Mouse (Mus musculus) c-Kit-negative CD71-positive TER-119-positive erythroid progenitor cells, embryonic 14.5 days (primary cell): ENCODE results near the gene Hoxa5.

Source experiments
- DNase-seq: peaks from one replicate; pipeline ENCODE4 v3.0.0-alpha.2; 2013; ENCODE audit warnings: low read depth, low spot score

Hoxa5 gene

DNA sequence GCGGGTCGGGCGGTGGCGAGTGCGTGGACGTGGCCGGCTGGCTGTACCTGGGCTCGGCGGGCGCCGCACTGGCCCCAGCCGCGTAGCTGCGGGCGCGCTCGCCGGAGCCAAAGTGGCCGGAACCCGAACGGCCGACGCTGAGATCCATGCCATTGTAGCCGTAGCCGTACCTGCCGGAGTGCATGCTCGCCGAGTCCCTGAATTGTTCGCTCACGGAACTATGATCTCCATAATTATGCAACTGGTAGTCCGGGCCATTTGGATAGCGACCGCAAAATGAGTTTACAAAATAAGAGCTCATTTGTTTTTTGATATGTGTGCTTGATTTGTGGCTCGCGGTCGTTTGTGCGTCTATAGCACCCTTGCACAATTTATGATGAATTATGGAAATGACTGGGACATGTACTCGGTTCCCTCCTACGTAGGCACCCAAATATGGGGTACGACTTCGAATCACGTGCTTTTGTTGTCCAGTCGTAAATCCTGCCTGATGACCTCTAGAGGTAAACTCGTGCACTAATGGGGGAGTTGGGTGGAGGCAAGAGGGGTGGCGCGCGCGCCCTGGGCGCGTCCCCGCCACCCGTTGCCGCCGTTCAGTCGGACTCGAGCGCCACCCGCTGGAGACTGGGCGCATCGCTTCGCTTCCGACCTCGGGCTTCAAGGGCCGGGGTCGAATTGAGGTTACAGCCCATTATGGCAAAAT is at the start of gene Hoxa5:
TSS of gene Hoxa5 (minus strand) at position 538 of the 703 bp plus-strand sequence.
- no peak for DNase-seq

GRCm38 (mm10) chr6:52253511-52254500 is 49.4 kb upstream of the Hoxa5 start:
- no peak for DNase-seq

GRCm38 (mm10) chr6:52252775-52253376 is 48.5 kb upstream of the Hoxa5 start:
- DNase-seq, result no peak

GRCm38 (mm10) chr6:52252016-52252774 is 47.8 kb upstream of the Hoxa5 start:
- DNase-seq, result no peak

GRCm38 (mm10) chr6:52251177-52251879 is 46.9 kb upstream of the Hoxa5 start:
- DNase-seq, result no peak

DNA sequence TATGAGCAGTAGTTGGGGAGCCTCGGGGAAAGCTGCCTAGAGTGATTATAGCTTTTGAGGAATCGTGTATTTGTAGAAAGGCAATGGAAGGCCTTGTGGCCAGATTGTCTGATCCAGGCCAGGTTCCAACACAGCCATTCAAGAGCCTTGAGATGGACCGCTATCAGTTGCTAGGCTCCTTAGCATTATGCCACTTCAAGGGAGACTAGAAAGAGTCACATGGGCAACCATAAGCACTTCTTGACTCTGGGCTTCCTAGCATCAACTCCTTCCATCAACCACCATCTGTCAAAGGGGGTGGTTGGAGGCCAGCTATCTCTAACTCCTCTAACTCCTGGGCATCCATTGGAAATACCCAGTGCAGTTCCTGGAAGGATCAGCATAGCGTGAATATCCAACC is 45.4 kb upstream of the Hoxa5 start:
- no peak for DNase-seq

GRCm38 (mm10) chr6:52249415-52249738 is 45.0 kb upstream of the Hoxa5 start:
- no peak for DNase-seq

- no peak for DNase-seq
Observed at GRCm38 (mm10) chr6:52248638-52249414, 44.4 kb upstream of the Hoxa5 start.

DNA sequence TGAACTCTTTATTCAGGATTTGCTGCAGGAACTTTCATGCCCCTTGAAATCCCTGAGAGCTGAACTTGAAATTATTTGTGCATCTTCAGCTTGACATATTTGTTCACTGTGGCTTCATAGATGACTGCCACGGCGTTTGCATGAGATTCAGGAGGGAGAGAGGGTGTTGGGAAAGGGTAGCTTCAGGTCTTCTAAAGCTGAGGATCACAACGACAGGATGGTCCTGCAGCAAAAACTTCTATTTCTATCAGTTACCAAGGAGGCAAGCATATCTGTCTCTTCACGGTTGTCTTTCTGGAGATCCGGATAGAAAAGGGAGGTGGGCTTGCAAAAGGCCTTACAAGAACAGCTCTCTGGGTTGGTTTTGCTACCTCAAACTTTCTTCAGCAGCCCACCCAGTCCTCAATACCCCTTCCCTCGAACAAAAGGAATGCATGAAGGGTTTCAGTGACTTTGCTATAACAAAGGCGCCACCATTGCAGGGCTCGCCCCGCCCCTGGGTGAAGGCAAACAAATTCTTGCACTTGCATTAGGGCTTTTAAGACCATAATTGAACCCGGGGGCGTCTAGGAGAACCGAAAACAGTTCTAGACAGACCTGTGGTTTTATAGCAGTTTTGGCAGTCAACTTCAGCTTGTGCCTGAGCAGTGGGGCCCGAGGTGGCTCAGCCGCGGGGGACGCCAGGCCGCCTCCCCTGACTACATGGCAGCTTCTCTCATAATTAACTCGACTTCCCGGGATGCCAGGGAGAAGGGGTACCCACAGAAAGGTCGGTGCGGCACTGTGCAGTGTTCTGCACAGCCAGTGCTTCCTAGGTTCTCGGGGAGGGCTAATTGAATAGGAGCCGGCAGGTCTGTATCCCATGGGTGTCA is 43.6 kb upstream of the Hoxa5 start:
- no peak for DNase-seq

DNA sequence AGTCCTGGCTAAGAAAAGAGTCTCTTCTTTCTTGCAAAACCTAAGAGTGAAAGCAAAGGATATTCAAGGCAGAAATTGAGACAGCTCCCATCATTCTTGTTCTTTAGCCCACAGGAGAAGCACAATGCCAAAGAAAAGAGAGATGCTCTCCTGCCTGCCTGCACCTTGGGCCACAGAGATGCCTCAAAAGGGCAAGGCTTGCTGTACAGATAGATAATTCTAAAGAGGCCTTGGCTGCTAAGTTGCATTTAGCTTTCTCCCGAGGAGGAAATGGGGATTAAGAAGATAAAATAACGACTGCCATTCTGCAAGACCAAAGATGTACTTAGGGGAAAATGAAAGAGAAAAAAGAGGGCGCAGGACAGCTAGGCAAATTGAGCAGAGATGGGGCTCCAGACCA is 42.5 kb upstream of the Hoxa5 start:
- DNase-seq, result no peak

GRCm38 (mm10) chr6:52246403-52246803 is 42.0 kb upstream of the Hoxa5 start:
- DNase-seq, result no peak

DNA sequence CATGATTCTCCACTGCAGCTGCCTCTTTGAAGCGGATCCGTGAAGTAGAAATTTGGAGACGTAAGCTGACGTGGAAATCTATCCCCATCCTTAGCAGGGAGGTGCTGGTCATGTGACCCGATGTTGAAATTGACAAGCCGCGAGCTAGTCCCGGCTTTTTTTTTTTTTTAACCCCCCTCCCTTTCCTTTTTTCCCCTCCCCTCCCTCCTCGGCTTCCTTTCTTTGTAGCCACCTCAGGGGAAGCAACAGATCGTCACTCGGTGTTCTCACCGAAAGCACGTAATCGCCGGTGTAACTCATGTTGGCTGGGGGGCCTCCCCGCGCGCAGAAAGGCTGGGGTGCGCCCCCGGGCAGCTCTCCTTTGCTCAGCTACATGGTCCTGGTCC is 41.4 kb upstream of the Hoxa5 start, which contains the start of gene Hoxa11:
TSS of gene Hoxa11 (minus strand) at position 54 of the 386 bp plus-strand sequence.
- no peak for DNase-seq

GRCm38 (mm10) chr6:52245040-52245756 is 40.8 kb upstream of the Hoxa5 start:
- DNase-seq, result no peak

DNA sequence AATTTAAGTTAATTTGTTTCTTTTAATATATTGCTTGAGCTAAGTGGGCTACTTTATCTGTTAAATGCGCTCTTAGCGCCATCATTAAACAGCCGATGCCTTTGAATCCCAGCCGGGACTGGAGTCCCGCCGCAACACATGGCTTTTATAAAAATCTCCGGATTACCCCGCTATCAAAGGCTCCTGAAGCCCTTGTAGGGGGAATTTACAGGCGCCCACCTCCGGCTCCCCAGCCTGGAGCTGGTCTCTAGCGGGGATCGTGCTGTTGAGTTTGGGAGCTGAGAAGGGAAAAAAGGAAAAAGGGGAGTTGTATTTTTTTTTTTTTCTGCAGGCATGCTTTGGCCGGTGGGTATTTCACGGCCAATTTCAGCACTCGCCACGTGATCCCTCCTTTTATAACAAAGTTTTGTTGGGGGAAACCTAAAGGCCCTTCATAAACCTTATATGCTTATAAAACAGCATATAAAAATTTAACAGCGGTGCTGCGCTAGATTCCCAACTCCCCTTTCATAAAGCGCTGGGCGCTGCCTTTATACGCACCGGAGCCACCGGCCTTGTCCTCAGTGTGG is 40.2 kb upstream of the Hoxa5 start:
- no peak for DNase-seq

DNA sequence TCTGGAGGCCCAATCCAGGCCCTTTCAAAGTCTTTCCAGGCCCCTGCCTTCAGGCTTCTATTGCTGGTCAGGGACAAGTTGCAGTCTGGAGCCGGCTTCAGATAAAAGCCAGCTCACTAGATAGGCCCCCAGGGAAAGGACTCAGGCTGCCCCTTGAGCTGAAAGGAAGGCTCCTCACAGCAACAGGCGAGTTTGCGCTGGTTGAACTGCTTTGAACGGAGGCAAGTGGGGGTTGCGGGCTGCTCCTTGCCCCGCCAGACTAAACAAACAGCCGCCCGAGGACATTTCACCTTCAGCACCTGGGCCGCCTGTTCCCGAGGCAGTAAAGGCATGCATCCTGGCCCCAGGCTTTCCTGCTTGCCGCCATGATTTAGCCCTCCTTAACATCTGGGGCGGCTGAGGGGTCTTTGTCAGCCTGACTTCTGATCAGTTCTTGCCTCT is 39.3 kb upstream of the Hoxa5 start:
- no peak for DNase-seq

DNA sequence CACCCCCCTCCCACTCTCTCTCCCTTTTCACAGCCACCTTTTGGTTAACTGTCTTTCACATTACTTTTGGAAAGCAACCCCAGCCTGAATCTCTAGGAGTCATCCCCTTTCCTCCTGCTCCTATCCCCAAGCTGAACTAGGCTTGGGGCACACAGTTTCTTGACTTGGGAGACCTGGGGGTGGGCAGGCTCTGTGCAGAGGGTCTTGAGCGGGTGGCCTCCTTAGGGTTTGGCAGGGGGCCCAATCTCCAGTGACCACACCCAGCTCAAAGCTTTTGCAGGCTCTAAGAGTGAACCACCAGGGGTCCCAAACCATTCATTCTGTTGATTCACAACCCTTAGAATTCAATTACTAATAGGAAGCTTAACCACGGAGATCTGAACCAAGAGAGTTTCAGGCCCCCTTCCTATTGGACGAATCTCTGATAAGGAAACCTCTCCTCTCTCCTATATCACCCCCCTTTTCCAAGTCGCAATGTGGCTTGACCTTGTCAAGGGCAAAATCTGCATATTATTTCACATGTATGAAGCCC is 38.5 kb upstream of the Hoxa5 start:
- DNase-seq, result no peak

DNA sequence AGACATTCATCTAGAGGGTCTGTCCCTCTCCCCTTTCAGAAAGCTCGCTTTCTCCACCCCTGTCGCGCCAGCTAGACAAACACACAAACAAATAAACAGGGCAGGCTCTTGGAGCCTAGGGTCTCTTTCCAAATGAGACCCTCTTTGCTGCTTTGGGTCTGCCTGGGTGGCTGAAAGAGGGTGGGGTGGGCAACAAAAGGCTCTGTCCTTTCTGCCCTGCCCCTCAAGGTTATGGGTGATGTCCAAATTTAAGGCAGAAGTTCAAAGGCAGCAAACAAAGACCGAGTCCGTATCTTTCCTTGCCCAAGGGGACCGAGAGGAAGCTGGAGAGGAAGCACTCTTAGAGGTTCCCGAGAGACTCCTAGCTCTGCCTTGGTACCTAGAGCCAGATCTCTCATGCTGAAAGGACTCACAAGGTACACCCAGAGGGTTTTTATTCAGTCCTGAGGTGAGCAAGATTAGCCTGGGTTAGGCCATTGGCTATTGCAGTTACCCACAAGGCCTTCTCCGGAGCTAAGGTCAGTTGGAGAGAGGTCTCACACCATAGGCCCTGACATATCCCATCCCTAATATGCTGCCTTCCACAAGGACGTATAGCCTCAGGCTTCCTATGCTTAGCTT is 36.7 kb upstream of the Hoxa5 start:
- DNase-seq, result no peak
